Mouse (Mus musculus): Measurements from ENCODE around the gene Reep6.

GRCm38 (mm10) chr10:80299301-80299700, 30.5 kb upstream of the Reep6 start:
- TF ChIP-seq POLR2A (IDR thresholded peaks at IDR 0.05; ENCODE audit: borderline replicate concordance, insufficient read depth, low read length) (no peak), CTCF (IDR thresholded peaks at IDR 0.05; ENCODE audit: borderline replicate concordance, insufficient read depth, low read depth, low read length) (no peak)

Data from cerebellum, adult 2 months (tissue).